In genomic region chr4:154335761-154336160, GRCm38 (mm10) we compare ENCODE assay signal across 8 mouse cellular contexts. TPM values are rescaled to one million over a fixed set of nuclear protein-coding genes. Genes with fewer than 3 reads are reported as not detected.
DNase-seq lines count a peak whose midpoint lies in the region; ATAC-seq and TF ChIP-seq lines count a peak whose summit lies in the region.

B230104I21Rik (plus strand) TSS chr4:154336127.

- H3K4me1 ChIP-seq in kidney, embryonic 16.5 days (ENCODE audit: insufficient read depth, low read length), result peaks cover 46% of the 10 kb centered on the region
- H3K4me1 ChIP-seq in forebrain, embryonic 11.5 days (replicated peaks; ENCODE audit: control insufficient read depth, insufficient read depth, low read length), result peaks cover 15% of the 10 kb centered on the region
- H3K4me1 ChIP-seq in liver, postnatal 0 days (ENCODE audit: insufficient read depth), result no peaks in the 10 kb centered on the region

- H3K4me2 ChIP-seq in kidney, embryonic 16.5 days (replicated peaks; ENCODE audit: low read depth, low read length), result peak within 1 kb of the TSS; percentile 39
- H3K4me2 ChIP-seq in forebrain, embryonic 11.5 days (ENCODE audit: low read depth, low read length, severe bottlenecking), result no peak within 1 kb of the TSS; the same call in 1 of the 2 replicates
- H3K4me2 ChIP-seq in liver, postnatal 0 days (ENCODE audit: low read depth, low read length), result peak within 1 kb of the TSS; percentile 44; the same call in 1 of the 2 replicates

- H3K36me3 ChIP-seq in kidney, embryonic 16.5 days (ENCODE audit: insufficient read depth, low read length), result no peaks in the 10 kb centered on the region
- no peaks in the 10 kb centered on the region; the same call in 1 of the 2 replicates for H3K36me3 ChIP-seq in forebrain, embryonic 11.5 days (ENCODE audit: control insufficient read depth, insufficient read depth, low read length)
- no peaks in the 10 kb centered on the region for H3K36me3 ChIP-seq in liver, postnatal 0 days (replicated peaks; ENCODE audit: insufficient read depth, low read length)

- peaks cover 91% of the 10 kb centered on the region for H3K27me3 ChIP-seq in kidney, embryonic 16.5 days (ENCODE audit: insufficient read depth, low read length)
- H3K27me3 ChIP-seq in forebrain, embryonic 11.5 days (ENCODE audit: control insufficient read depth, insufficient read depth, low read length), result no peaks in the 10 kb centered on the region
- no peaks in the 10 kb centered on the region for H3K27me3 ChIP-seq in liver, postnatal 0 days (ENCODE audit: insufficient read depth, low read length)

- peak within 1 kb of the TSS; percentile 82 for H3K27ac ChIP-seq in kidney, embryonic 16.5 days (ENCODE audit: low read length)
- peak within 1 kb of the TSS; percentile 41; the same call in 1 of the 2 replicates for H3K27ac ChIP-seq in forebrain, embryonic 11.5 days (ENCODE audit: low read depth, low read length)
- peak within 1 kb of the TSS; percentile 85 for H3K27ac ChIP-seq in layer of hippocampus, adult 2 months
- H3K27ac ChIP-seq in liver, postnatal 0 days (ENCODE audit: low read depth), result no peak within 1 kb of the TSS

- DNase-seq in kidney, adult 8-10 months, result no peak
- no peak for DNase-seq in forebrain, embryonic 11.5 days (ENCODE audit: low spot score)
- DNase-seq in layer of hippocampus, adult 2 months (ENCODE audit: low spot score in 2 of 2), result peak; percentile 60 to 78
- DNase-seq in liver, postnatal 0 days, result no peak
- no peak for DNase-seq in thymus, postnatal 10 days (ENCODE audit: low spot score in 2 of 2)

- H3K4me3 ChIP-seq in kidney, embryonic 16.5 days (ENCODE audit: low read length), result peak within 1 kb of the TSS; percentile 10; the same call in 1 of the 2 replicates
- H3K4me3 ChIP-seq in forebrain, embryonic 11.5 days (ENCODE audit: low read depth, low read length), result no peak within 1 kb of the TSS
- H3K4me3 ChIP-seq in layer of hippocampus, adult 2 months, result no peak within 1 kb of the TSS
- no peak within 1 kb of the TSS for H3K4me3 ChIP-seq in liver, postnatal 0 days (ENCODE audit: low read depth, low read length)

- peak within 1 kb of the TSS; percentile 46; the same call in 1 of the 2 replicates for H3K9ac ChIP-seq in kidney, embryonic 16.5 days (replicated peaks; ENCODE audit: low read length)
- H3K9ac ChIP-seq in forebrain, embryonic 11.5 days (ENCODE audit: low read length), result no peak within 1 kb of the TSS; the same call in 1 of the 2 replicates
- H3K9ac ChIP-seq in liver, postnatal 0 days (replicated peaks), result no peak within 1 kb of the TSS

- TF ChIP-seq EP300 in liver, postnatal 0 days (IDR thresholded peaks at IDR 0.05; ENCODE audit: low read depth), result no peak

- WGBS in kidney, embryonic 16.5 days, result 54% methylated on average over 12 of the region's 12 CpGs
- 68% methylated on average over 12 of the region's 12 CpGs for WGBS in forebrain, embryonic 11.5 days
- 76% methylated on average over 12 of the region's 12 CpGs for WGBS in liver, postnatal 0 days (ENCODE audit: insufficient replicate concordance)

- no peak for ATAC-seq in kidney, embryonic 16.5 days (ENCODE audit: low FRiP score, low TSS enrichment)
- ATAC-seq in forebrain, embryonic 11.5 days (replicated peaks; ENCODE audit: low FRiP score), result 0 out of 2 replicates have a peak, but pooled peaks have one; percentile 63
- ATAC-seq in liver, postnatal 0 days, result no peak
- no peak for ATAC-seq in monocyte, adult 5-6 weeks (replicated peaks; ENCODE audit: insufficient number of reproducible peaks, low FRiP score, low TSS enrichment, poor library complexity, severe bottlenecking)
- ATAC-seq in megakaryocyte progenitor cell, adult 5-6 weeks (replicated peaks; ENCODE audit: poor library complexity), result no peak

- H3K9me3 ChIP-seq in kidney, embryonic 16.5 days (ENCODE audit: low read length), result no peaks in the 10 kb centered on the region
- H3K9me3 ChIP-seq in forebrain, embryonic 11.5 days (ENCODE audit: control insufficient read depth, low read length), result no peaks in the 10 kb centered on the region
- no peaks in the 10 kb centered on the region for H3K9me3 ChIP-seq in liver, postnatal 0 days (ENCODE audit: low read length)

- TF ChIP-seq CTCF in layer of hippocampus, adult 2 months (conservative IDR thresholded peaks at IDR 0.05), result 0 out of 2 replicates have a peak, but pooled peaks have one; percentile 3
- no peak for TF ChIP-seq CTCF in liver, postnatal 0 days (IDR thresholded peaks at IDR 0.05; ENCODE audit: low read depth)

RNA-seq across cellular contexts. Expression of gene B230104I21Rik, which starts in this region (rescaled TPM):
- polyA plus RNA-seq in kidney, embryonic 16.5 days (2015; fragmentation: Nextera tagmentation; extraction: Ambion mirVana), result 0.37 TPM in 1 of 2 replicates, not detected in the other
- polyA plus RNA-seq in forebrain, embryonic 11.5 days (2014; fragmentation: Nextera tagmentation; extraction: Ambion mirVana), result not detected in 2 replicates
- total RNA-seq in layer of hippocampus, adult 2 months (2021), result under 1 TPM in 1 of 2 experiments, not detected in 1; 0.56 TPM
- not detected in 2 replicates for polyA plus RNA-seq in liver, postnatal 0 days (2015; fragmentation: Nextera tagmentation; extraction: Ambion mirVana)
- total RNA-seq in monocyte, adult 5-6 weeks (2017), result not detected in 3 replicates
- not detected in 2 replicates for total RNA-seq in megakaryocyte progenitor cell, adult 5-6 weeks (2015)
- not detected in 2 replicates for total RNA-seq in megakaryocyte progenitor cell, adult 5-6 weeks (2017)

Comparison
In these comparisons a context has a peak if more than half of its experiments do, and no peak if none do; other contexts are left out.
1. Peak in ATAC-seq and H3K27ac ChIP-seq in forebrain, embryonic 11.5 days; RNA of the gene not detected or under 1 TPM.
2. Peak in DNase-seq and H3K27ac ChIP-seq in layer of hippocampus, adult 2 months; RNA of the gene not detected or under 1 TPM.